12 mouse cellular contexts compared by ENCODE assay signal in the genomic region with DNA sequence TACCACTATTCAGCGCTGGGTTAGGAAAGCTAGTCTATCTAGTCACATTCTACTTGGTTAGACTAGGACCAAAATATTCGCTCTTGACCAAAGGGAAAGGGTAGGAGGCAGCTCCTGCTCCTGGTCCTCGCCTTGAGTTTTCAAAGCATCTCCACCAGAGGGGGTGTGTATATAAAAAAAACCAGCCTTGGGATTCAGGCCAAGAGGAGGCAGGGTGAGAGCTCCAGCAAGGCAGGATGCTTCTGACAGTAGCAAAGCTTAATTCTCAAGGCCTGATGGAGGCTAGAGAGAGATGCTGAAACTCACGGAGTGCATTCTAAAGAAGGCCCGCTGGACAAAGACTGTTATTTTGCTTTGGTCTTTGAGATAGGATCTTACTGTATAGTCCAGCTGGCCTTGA. TPM values are rescaled to one million over a fixed set of nuclear protein-coding genes. Genes with fewer than 3 reads are reported as not detected.
A peak's percentile ranks its signal among the peaks of the same experiment; 100 is the strongest.
DNase-seq lines count a peak whose midpoint lies in the region; ATAC-seq and TF ChIP-seq lines count a peak whose summit lies in the region.
"Had no signal": no experiment of that assay in that cellular context is flagged by ENCODE, and none has a peak within 500 bp of the region (broad histone marks: within the 10 kb centered on the region; RNA-seq: fewer than 3 reads in every experiment).

No protein-coding gene starts in this region.

- TF ChIP-seq EP300 in ES-Bruce4 (IDR thresholded peaks at IDR 0.05; ENCODE audit: insufficient read depth, low read depth, low read length), result no peak

- H3K36me3 ChIP-seq in hindbrain, postnatal 0 days (ENCODE audit: insufficient read depth, low read length), result no peaks in the 10 kb centered on the region
- H3K36me3 ChIP-seq in hindbrain, embryonic 13.5 days, result no peaks in the 10 kb centered on the region
- no peaks in the 10 kb centered on the region for H3K36me3 ChIP-seq in ES-Bruce4 (ENCODE audit: control insufficient read depth, insufficient read depth, low read length, poor library complexity, severe bottlenecking)
- no peaks in the 10 kb centered on the region for H3K36me3 ChIP-seq in embryonic facial prominence, embryonic 10.5 days (replicated peaks)

- TF ChIP-seq POLR2A in ES-Bruce4 (IDR thresholded peaks at IDR 0.05; ENCODE audit: insufficient read depth, low read length), result no peak

- H3K4me3 ChIP-seq in hindbrain, postnatal 0 days (ENCODE audit: low read length), result no peak overlapping the region
- no peak overlapping the region for H3K4me3 ChIP-seq in hindbrain, embryonic 13.5 days
- H3K4me3 ChIP-seq in ES-Bruce4 (ENCODE audit: low read depth, low read length), result no peak overlapping the region
- no peak overlapping the region for H3K4me3 ChIP-seq in embryonic facial prominence, embryonic 10.5 days
- H3K4me3 ChIP-seq: myocyte had no signal

- no peaks in the 10 kb centered on the region for H3K4me1 ChIP-seq in hindbrain, postnatal 0 days (ENCODE audit: insufficient read depth, low read length)
- H3K4me1 ChIP-seq in hindbrain, embryonic 13.5 days (replicated peaks), result peaks cover under 1% of the 10 kb centered on the region
- H3K4me1 ChIP-seq in ES-Bruce4 (ENCODE audit: control insufficient read depth, insufficient read depth, low read length), result no peaks in the 10 kb centered on the region
- peaks cover under 1% of the 10 kb centered on the region; the same call in 1 of the 2 replicates for H3K4me1 ChIP-seq in embryonic facial prominence, embryonic 10.5 days

- H3K4me2 ChIP-seq in hindbrain, postnatal 0 days (ENCODE audit: low read depth, low read length), result no peak overlapping the region
- no peak overlapping the region for H3K4me2 ChIP-seq in hindbrain, embryonic 13.5 days
- H3K4me2 ChIP-seq: liver, embryonic 11.5 days had no signal

- TF ChIP-seq CTCF in hindbrain, postnatal 0 days (IDR thresholded peaks at IDR 0.05; ENCODE audit: low read depth), result peak; percentile 38
- peak; percentile 14 for TF ChIP-seq CTCF in ES-Bruce4 (IDR thresholded peaks at IDR 0.05; ENCODE audit: low read depth, low read length)

- H3K9me3 ChIP-seq in hindbrain, postnatal 0 days (ENCODE audit: low read length), result no peaks in the 10 kb centered on the region
- no peaks in the 10 kb centered on the region for H3K9me3 ChIP-seq in hindbrain, embryonic 13.5 days
- H3K9me3 ChIP-seq in ES-Bruce4 (replicated peaks; ENCODE audit: control insufficient read depth, insufficient read depth, low read length, poor library complexity, severe bottlenecking), result no peaks in the 10 kb centered on the region
- H3K9me3 ChIP-seq in embryonic facial prominence, embryonic 10.5 days, result no peaks in the 10 kb centered on the region

- H3K27me3 ChIP-seq in hindbrain, postnatal 0 days (ENCODE audit: insufficient read depth, low read length), result no peaks in the 10 kb centered on the region
- no peaks in the 10 kb centered on the region for H3K27me3 ChIP-seq in hindbrain, embryonic 13.5 days
- no peaks in the 10 kb centered on the region for H3K27me3 ChIP-seq in ES-Bruce4 (ENCODE audit: control insufficient read depth, insufficient read depth, low read length, poor library complexity, severe bottlenecking)
- peaks cover 3% of the 10 kb centered on the region; the same call in 1 of the 2 replicates for H3K27me3 ChIP-seq in embryonic facial prominence, embryonic 10.5 days (replicated peaks; ENCODE audit: low read depth, poor library complexity, severe bottlenecking)

- no peak for ATAC-seq in hindbrain, postnatal 0 days
- ATAC-seq in hindbrain, embryonic 13.5 days (ENCODE audit: low FRiP score), result no peak
- ATAC-seq in erythroid progenitor cell, adult 5-6 weeks (replicated peaks; ENCODE audit: low FRiP score, poor library complexity, severe bottlenecking), result no peak
- ATAC-seq in cerebellum, adult (ENCODE audit: insufficient number of reproducible peaks, low FRiP score, low TSS enrichment), result no peak
- ATAC-seq: inflammation-experienced regulatory T-cells, adult 6 months had no signal

- H3K9ac ChIP-seq in hindbrain, postnatal 0 days (replicated peaks; ENCODE audit: low read length), result no peak overlapping the region
- no peak overlapping the region for H3K9ac ChIP-seq in hindbrain, embryonic 13.5 days
- no peak overlapping the region for H3K9ac ChIP-seq in ES-Bruce4 (ENCODE audit: low read depth, poor library complexity, severe bottlenecking)

- peak; percentile 55 for DNase-seq in hindbrain, postnatal 0 days (ENCODE audit: low spot score)
- DNase-seq in adrenal gland, postnatal 36 days, result peak; percentile 26 to 46
- peak; percentile 66 for DNase-seq in lung, postnatal 10 days
- no peak for DNase-seq in embryonic facial prominence, embryonic 10.5 days (ENCODE audit: low spot score)

- 47% methylated on average over 5 of the region's 5 CpGs for WGBS in hindbrain, postnatal 0 days
- WGBS in hindbrain, embryonic 13.5 days, result 55% methylated on average over 5 of the region's 5 CpGs
- 48% methylated on average over 5 of the region's 5 CpGs for WGBS in embryonic facial prominence, embryonic 10.5 days

- H3K27ac ChIP-seq in hindbrain, postnatal 0 days, result no peak overlapping the region
- no peak overlapping the region for H3K27ac ChIP-seq in hindbrain, embryonic 13.5 days
- no peak overlapping the region for H3K27ac ChIP-seq in ES-Bruce4 (ENCODE audit: insufficient read depth, low read length)
- no peak overlapping the region for H3K27ac ChIP-seq in embryonic facial prominence, embryonic 10.5 days (replicated peaks)

RNA-seq across cellular contexts. Expression of a gene that starts 5.4 kb away (rescaled TPM):
- total RNA-seq in hindbrain, postnatal 0 days (2014; rRNA removed), result 14.1 and 23.2 TPM in 2 replicates
- 16.5 and 17.3 TPM in 2 replicates for polyA plus RNA-seq in hindbrain, postnatal 0 days (2015; fragmentation: Nextera tagmentation; extraction: Ambion mirVana)
- polyA plus RNA-seq in hindbrain, embryonic 13.5 days (2015; fragmentation: Nextera tagmentation; extraction: Ambion mirVana), result 22.0 and 25.3 TPM in 2 replicates
- 12.8 and 19.3 TPM in 2 replicates for polyA plus RNA-seq in ES-Bruce4 (2011; ENCODE audit: insufficient read depth, insufficient read length, low read depth, missing spikeins)
- 10 to 100 TPM; 16.6 to 21.2 TPM for total RNA-seq in adrenal gland, postnatal 36 days (2021)
- total RNA-seq in erythroid progenitor cell, adult 5-6 weeks (2015; ENCODE audit: low replicate concordance), result 1.7 TPM in 1 of 2 replicates, not detected in the other
- total RNA-seq in erythroid progenitor cell, adult 5-6 weeks (2017; ENCODE audit: low replicate concordance), result 1.2 and 8.3 TPM in 2 replicates
- 12.6 and 16.6 TPM in 2 replicates for polyA plus RNA-seq in embryonic facial prominence, embryonic 10.5 days (2016; fragmentation: Nextera tagmentation; extraction: Ambion mirVana)

RNA-seq across cellular contexts. Expression of a gene that starts 32.9 kb away (rescaled TPM):
- not detected in 2 replicates for total RNA-seq in hindbrain, postnatal 0 days (2014; rRNA removed)
- not detected in 2 replicates for polyA plus RNA-seq in hindbrain, postnatal 0 days (2015; fragmentation: Nextera tagmentation; extraction: Ambion mirVana)
- polyA plus RNA-seq in hindbrain, embryonic 13.5 days (2015; fragmentation: Nextera tagmentation; extraction: Ambion mirVana), result not detected in 2 replicates
- polyA plus RNA-seq in ES-Bruce4 (2011; ENCODE audit: insufficient read depth, insufficient read length, low read depth, missing spikeins), result 3.0 TPM in 1 of 2 replicates, not detected in the other
- total RNA-seq in adrenal gland, postnatal 36 days (2021), result not detected
- not detected in 2 replicates for total RNA-seq in erythroid progenitor cell, adult 5-6 weeks (2015; ENCODE audit: low replicate concordance)
- not detected in 2 replicates for total RNA-seq in erythroid progenitor cell, adult 5-6 weeks (2017; ENCODE audit: low replicate concordance)
- not detected in 2 replicates for polyA plus RNA-seq in embryonic facial prominence, embryonic 10.5 days (2016; fragmentation: Nextera tagmentation; extraction: Ambion mirVana)
- polyA plus RNA-seq: gonadal fat pad, adult 2 months; inflammation-experienced regulatory T-cells, adult 6 months; liver, embryonic 11.5 days; myocyte had no signal

RNA-seq across cellular contexts. Expression of a gene that starts 48.3 kb away (rescaled TPM):
- total RNA-seq in hindbrain, postnatal 0 days (2014; rRNA removed), result 631 and 889 TPM in 2 replicates
- polyA plus RNA-seq in hindbrain, postnatal 0 days (2015; fragmentation: Nextera tagmentation; extraction: Ambion mirVana), result 445 and 458 TPM in 2 replicates
- 119 and 130 TPM in 2 replicates for polyA plus RNA-seq in hindbrain, embryonic 13.5 days (2015; fragmentation: Nextera tagmentation; extraction: Ambion mirVana)
- polyA plus RNA-seq in ES-Bruce4 (2011; ENCODE audit: insufficient read depth, insufficient read length, low read depth, missing spikeins), result 3.9 and 5.4 TPM in 2 replicates
- total RNA-seq in adrenal gland, postnatal 36 days (2021), result 1 to 10 TPM; 4.1 to 5.9 TPM
- total RNA-seq in erythroid progenitor cell, adult 5-6 weeks (2015; ENCODE audit: low replicate concordance), result not detected in 2 replicates
- total RNA-seq in erythroid progenitor cell, adult 5-6 weeks (2017; ENCODE audit: low replicate concordance), result not detected in 2 replicates
- 4.9 and 10.0 TPM in 2 replicates for polyA plus RNA-seq in embryonic facial prominence, embryonic 10.5 days (2016; fragmentation: Nextera tagmentation; extraction: Ambion mirVana)

Comparison
In these comparisons a context has a peak if more than half of its experiments do, and no peak if none do; other contexts are left out.
1. RNA of a gene that starts 48.3 kb away (polyA plus RNA-seq): 445 to 458 TPM in hindbrain, postnatal 0 days and 119 to 130 TPM in hindbrain, embryonic 13.5 days; 4.9 to 10.0 TPM in embryonic facial prominence, embryonic 10.5 days and 3.9 to 5.4 TPM in ES-Bruce4; every median in the first group is over 10 times any median in the second.